Mouse (Mus musculus) embryonic facial prominence, embryonic 15.5 days (tissue): ENCODE data around the gene Fam122b. TPM values are rescaled to one million over a fixed set of nuclear protein-coding genes. Genes with fewer than 3 reads are reported as not detected.
"Not testable (repeated sequence)": the region's sequence is repeated elsewhere in the genome, so short reads cannot be mapped to it uniquely, and the experiment has no call there.

Source experiments
- ATAC-seq: fragments of 200-750 bp; cut with Nextera tagmentation; 2 replicates; pipeline ENCODE4 v1.8.0; 2017; ENCODE audit warnings: low read depth, moderate TSS enrichment; ENCODE audit not compliant: insufficient number of reproducible peaks, low FRiP score, low TSS enrichment
- H3K27ac ChIP-seq: fragments of 300-500 bp; sonication (generic); replicated peaks from 2 replicates; pipeline ENCODE4 v1.5.1; 2015; ENCODE audit warnings: mild to moderate bottlenecking, inconsistent platforms
- H3K27me3 ChIP-seq: fragments of 300-500 bp; sonication (generic); 2 replicates; pipeline ENCODE4 v1.6.1; 2015; ENCODE audit warnings: inconsistent platforms
- H3K36me3 ChIP-seq: fragments of 300-500 bp; sonication (generic); 2 replicates; pipeline ENCODE4 v1.6.1; 2015; ENCODE audit warnings: mild to moderate bottlenecking, inconsistent platforms
- H3K4me1 ChIP-seq: fragments of 300-500 bp; sonication (generic); 2 replicates; pipeline ENCODE4 v1.6.1; 2015; ENCODE audit warnings: inconsistent platforms
- H3K4me2 ChIP-seq: fragments of 300-500 bp; sonication (generic); replicated peaks from 2 replicates; pipeline ENCODE4 v1.6.1; 2015; ENCODE audit warnings: mild to moderate bottlenecking, inconsistent platforms
- H3K4me3 ChIP-seq: fragments of 300-500 bp; sonication (generic); replicated peaks from 2 replicates; pipeline ENCODE4 v1.5.1; 2015; ENCODE audit warnings: mild to moderate bottlenecking, inconsistent platforms
- H3K9ac ChIP-seq: fragments of 300-500 bp; sonication (generic); 2 replicates; pipeline ENCODE4 v1.6.1; 2015; ENCODE audit warnings: inconsistent platforms
- H3K9me3 ChIP-seq: fragments of 300-500 bp; sonication (generic); replicated peaks from 2 replicates; pipeline ENCODE4 v1.6.1; 2016; ENCODE audit warnings: inconsistent platforms
- WGBS: fragments of 180-500 bp; shearing (Covaris S2); methylation state at CpG from one replicate; pipeline ENCODE4 v1.1.7; 2015; 5-methylcytosine and 5-hydroxymethylcytosine counted together
- polyA plus RNA-seq: library from polyadenylated mRNA; unstranded; fragments of >200 nt; fragmentation: Nextera tagmentation; extraction: Ambion mirVana; gene quantifications from 2 replicates; pipeline ENCODE4 v1.2.1, GENCODE M21; 2015

The Fam122b gene
- 12.1 and 12.9 TPM in 2 replicates for polyA plus RNA-seq

GRCm38 (mm10) chrX:53269289-53270062 lies at the start of gene Fam122b:
Fam122b (minus strand) TSS chrX:53269805.
- 0 out of 2 replicates have a peak, but pooled peaks cover 6% of the 10 kb centered on the region for H3K4me1 ChIP-seq
- peak within 1 kb of the TSS; percentile 23; the same call in 1 of the 2 replicates for H3K9ac ChIP-seq
- peak within 1 kb of the TSS; percentile 73 for H3K4me2 ChIP-seq
- ATAC-seq: peak; percentile 76
- peak within 1 kb of the TSS; percentile 73 for H3K27ac ChIP-seq
- no peaks in the 10 kb centered on the region for H3K27me3 ChIP-seq
- H3K4me3 ChIP-seq: peak within 1 kb of the TSS; percentile 57
- no peaks in the 10 kb centered on the region for H3K9me3 ChIP-seq
- 20% methylated on average over 40 of the region's 40 CpGs for WGBS
- H3K36me3 ChIP-seq: no peaks in the 10 kb centered on the region

GRCm38 (mm10) chrX:53287924-53288323 lies 18.3 kb upstream of the Fam122b start:
- Histone ChIP-seq H3K27me3 (no peaks in the 10 kb centered on the region), H3K4me3 (no peak overlapping the region)
- ATAC-seq: no peak

GRCm38 (mm10) chrX:53273124-53273523 lies 3.5 kb upstream of the Fam122b start, which contains the start of gene Fam122c:
Fam122c (plus strand) TSS chrX:53273424.
- H3K27ac ChIP-seq: no peak within 1 kb of the TSS
- H3K36me3 ChIP-seq: no peaks in the 10 kb centered on the region
- 55% methylated on average over 1 of the region's 1 CpGs for WGBS
- no peak for ATAC-seq
- no peak within 1 kb of the TSS for H3K9ac ChIP-seq
- 0 out of 2 replicates have a peak, but pooled peaks cover 6% of the 10 kb centered on the region for H3K4me1 ChIP-seq
- no peaks in the 10 kb centered on the region for H3K9me3 ChIP-seq
- no peak within 1 kb of the TSS for H3K4me3 ChIP-seq
- H3K4me2 ChIP-seq: no peak within 1 kb of the TSS
- no peaks in the 10 kb centered on the region for H3K27me3 ChIP-seq

More at GRCm38 (mm10) chrX:53287924-53288323, 18.3 kb upstream of the Fam122b start:
- no peak overlapping the region for H3K27ac ChIP-seq
- H3K36me3 ChIP-seq: no peaks in the 10 kb centered on the region
- WGBS: 61% methylated on average over 5 of the region's 5 CpGs
- no peak overlapping the region for H3K9ac ChIP-seq
- H3K4me2 ChIP-seq: no peak overlapping the region
- no peaks in the 10 kb centered on the region for H3K4me1 ChIP-seq
- H3K9me3 ChIP-seq: no peaks in the 10 kb centered on the region

- H3K4me1 ChIP-seq, H3K4me3 ChIP-seq, H3K9ac ChIP-seq, H3K27me3 ChIP-seq, ATAC-seq, H3K27ac ChIP-seq, H3K4me2 ChIP-seq, H3K36me3 ChIP-seq, H3K9me3 ChIP-seq: not testable (repeated sequence)
- WGBS: 79% methylated on average over 3 of the region's 3 CpGs
Measured at GRCm38 (mm10) chrX:53271628-53272027, 2.0 kb upstream of the Fam122b start.

GRCm38 (mm10) chrX:53270063-53270432 lies 443 bp upstream of the Fam122b start:
- Histone ChIP-seq H3K4me2 (peak overlapping the region; percentile 73), H3K4me3 (peak overlapping the region; percentile 57), H3K4me1 (0 out of 2 replicates have a peak, but pooled peaks cover 6% of the 10 kb centered on the region), H3K27ac (no peak overlapping the region; the same call in 1 of the 2 replicates), H3K27me3 (no peaks in the 10 kb centered on the region), H3K9me3 (no peaks in the 10 kb centered on the region), H3K36me3 (no peaks in the 10 kb centered on the region), H3K9ac (no peak overlapping the region)
- no peak for ATAC-seq
- 19% methylated on average over 10 of the region's 10 CpGs for WGBS

GRCm38 (mm10) chrX:53268856-53269255 lies 749 bp downstream of the Fam122b start:
- H3K4me3 ChIP-seq: peak overlapping the region; percentile 57
- ATAC-seq: peak; percentile 87
- H3K4me2 ChIP-seq: peak overlapping the region; percentile 73
- H3K27ac ChIP-seq: peak overlapping the region; percentile 73; the same call in 1 of the 2 replicates
- H3K9ac ChIP-seq: no peak overlapping the region
- no peaks in the 10 kb centered on the region for H3K27me3 ChIP-seq
- no peaks in the 10 kb centered on the region for H3K9me3 ChIP-seq
- no peaks in the 10 kb centered on the region for H3K36me3 ChIP-seq
- WGBS: 23% methylated on average over 10 of the region's 10 CpGs
- H3K4me1 ChIP-seq: 0 out of 2 replicates have a peak, but pooled peaks cover 6% of the 10 kb centered on the region

- WGBS: 62% methylated on average over 9 of the region's 9 CpGs
- no peaks in the 10 kb centered on the region for H3K27me3 ChIP-seq
- 0 out of 2 replicates have a peak, but pooled peaks cover 6% of the 10 kb centered on the region for H3K4me1 ChIP-seq
- no peak overlapping the region for H3K27ac ChIP-seq
- H3K9me3 ChIP-seq: no peaks in the 10 kb centered on the region
- no peak for ATAC-seq
- no peaks in the 10 kb centered on the region for H3K36me3 ChIP-seq
- no peak overlapping the region for H3K4me2 ChIP-seq
- no peak overlapping the region for H3K9ac ChIP-seq
- H3K4me3 ChIP-seq: no peak overlapping the region
Measured at GRCm38 (mm10) chrX:53266186-53266585, 3.4 kb downstream of the Fam122b start.

- Histone ChIP-seq H3K9me3 (no peaks in the 10 kb centered on the region), H3K9ac (no peak overlapping the region), H3K27ac (no peak overlapping the region), H3K4me2 (no peak overlapping the region), H3K4me1 (no peaks in the 10 kb centered on the region), H3K4me3 (no peak overlapping the region), H3K36me3 (no peaks in the 10 kb centered on the region), H3K27me3 (no peaks in the 10 kb centered on the region)
- ATAC-seq: no peak
Measured at GRCm38 (mm10) chrX:53255195-53255594, 14.4 kb downstream of the Fam122b start.

- no peaks in the 10 kb centered on the region for H3K27me3 ChIP-seq
- no peaks in the 10 kb centered on the region for H3K4me1 ChIP-seq
- 75% methylated on average over 4 of the region's 4 CpGs for WGBS
- no peak within 1 kb of the TSS for H3K27ac ChIP-seq
- no peaks in the 10 kb centered on the region for H3K9me3 ChIP-seq
- no peak within 1 kb of the TSS for H3K4me3 ChIP-seq
- no peak for ATAC-seq
- H3K9ac ChIP-seq: no peak within 1 kb of the TSS
- H3K4me2 ChIP-seq: no peak within 1 kb of the TSS
- H3K36me3 ChIP-seq: no peaks in the 10 kb centered on the region
Measured at GRCm38 (mm10) chrX:53240011-53240410, 29.6 kb downstream of the Fam122b start, which contains the start of gene Plac1. Plac1 (minus strand) TSS chrX:53240111.

GRCm38 (mm10) chrX:53237971-53238370 lies 31.6 kb downstream of the Fam122b start:
- H3K27ac ChIP-seq: no peak overlapping the region
- no peaks in the 10 kb centered on the region for H3K4me1 ChIP-seq
- H3K36me3 ChIP-seq: no peaks in the 10 kb centered on the region
- no peak for ATAC-seq
- H3K9me3 ChIP-seq: no peaks in the 10 kb centered on the region
- no peak overlapping the region for H3K9ac ChIP-seq
- H3K4me2 ChIP-seq: no peak overlapping the region
- no peaks in the 10 kb centered on the region for H3K27me3 ChIP-seq
- 19% methylated on average over 2 of the region's 2 CpGs for WGBS
- no peak overlapping the region for H3K4me3 ChIP-seq

GRCm38 (mm10) chrX:53236404-53236803 lies 33.2 kb downstream of the Fam122b start:
- 62% methylated on average over 7 of the region's 7 CpGs for WGBS
- H3K27me3 ChIP-seq: no peaks in the 10 kb centered on the region
- no peaks in the 10 kb centered on the region for H3K36me3 ChIP-seq
- H3K4me1 ChIP-seq: no peaks in the 10 kb centered on the region
- no peak for ATAC-seq
- no peak overlapping the region for H3K4me3 ChIP-seq
- no peak overlapping the region for H3K4me2 ChIP-seq
- H3K9ac ChIP-seq: no peak overlapping the region
- H3K27ac ChIP-seq: no peak overlapping the region
- H3K9me3 ChIP-seq: no peaks in the 10 kb centered on the region
